Mouse (Mus musculus): ENCODE measurements at regions not wholly inside any gene's neighbourhood (a gene's known extent, or its start where the extent isn't known, plus 50 kb on each side); places are given as distances from the start of the nearest gene placed in this dataset.
"Not testable (repeated sequence)": the region's sequence is repeated elsewhere in the genome, so short reads cannot be mapped to it uniquely, and the experiment has no call there.

- DNase-seq (ENCODE audit: low read depth, low spot score) = no peak
- TF ChIP-seq MYB (IDR thresholded peaks at IDR 0.05; ENCODE audit: low read depth, low read length) = no peak
- TF ChIP-seq TBP (IDR thresholded peaks at IDR 0.05; ENCODE audit: low read depth, low read length) = no peak
- no peak for TF ChIP-seq GATA1 (IDR thresholded peaks at IDR 0.05; ENCODE audit: low read depth, low read length)
- TF ChIP-seq KAT2A (conservative IDR thresholded peaks at IDR 0.05; ENCODE audit: low read depth, low read length) = no peak
Observed at GRCm38 (mm10) chr13:99668613-99669012, 152.3 kb upstream of the Map1b start.

GRCm38 (mm10) chr13:99666086-99666485 lies 149.7 kb upstream of the Map1b start:
- no peaks in the 10 kb centered on the region for H3K9me3 ChIP-seq (replicated peaks; ENCODE audit: insufficient read depth, low read length)
- no peaks in the 10 kb centered on the region for H3K79me2 ChIP-seq (ENCODE audit: control insufficient read depth, insufficient read depth, low read length, poor library complexity)
- DNase-seq (ENCODE audit: low read depth, low spot score) = no peak
- H3K4me1 ChIP-seq (ENCODE audit: control insufficient read depth in 1 of 2, insufficient read depth in 2 of 2, low read length in 2 of 2) = no peaks in the 10 kb centered on the region
- no peak overlapping the region for H3K9ac ChIP-seq (ENCODE audit: control insufficient read depth, low read depth, low read length, poor library complexity, severe bottlenecking)
- H3K4me3 ChIP-seq (ENCODE audit: control insufficient read depth in 1 of 2, insufficient read depth in 1 of 2, low read depth in 2 of 2, low read length in 2 of 2) = no peak overlapping the region
- TF ChIP-seq JUND (IDR thresholded peaks at IDR 0.05; ENCODE audit: low read depth, low read length) = no peak
- no peak for TF ChIP-seq TCF12 (IDR thresholded peaks at IDR 0.05; ENCODE audit: low read depth, low read length)
- no peak for TF ChIP-seq RCOR1 (IDR thresholded peaks at IDR 0.05; ENCODE audit: low read depth, low read length)
- no peak for TF ChIP-seq TAL1 (IDR thresholded peaks at IDR 0.05; ENCODE audit: low read length)
- TF ChIP-seq CHD2 (IDR thresholded peaks at IDR 0.05; ENCODE audit: low read length) = no peak
- TF ChIP-seq ZMIZ1 (IDR thresholded peaks at IDR 0.05; ENCODE audit: low read depth, low read length) = no peak
- TF ChIP-seq EP300 (IDR thresholded peaks at IDR 0.05; ENCODE audit: low read depth in 1 of 2, low read length in 2 of 2) = no peak
- TF ChIP-seq MAX (IDR thresholded peaks at IDR 0.05; ENCODE audit: low read length) = no peak
- TF ChIP-seq ETS1 (IDR thresholded peaks at IDR 0.05; ENCODE audit: low read depth, low read length) = no peak
- TF ChIP-seq POLR2AphosphoS2 (IDR thresholded peaks at IDR 0.05; ENCODE audit: low read length) = no peak
- no peak overlapping the region for H3K27ac ChIP-seq (ENCODE audit: control insufficient read depth, low read depth, low read length)
- no peaks in the 10 kb centered on the region for H3K36me3 ChIP-seq (ENCODE audit: control insufficient read depth in 1 of 2, insufficient read depth in 2 of 2, low read length in 2 of 2)
- H3K27me3 ChIP-seq (ENCODE audit: control insufficient read depth in 1 of 2, insufficient read depth in 2 of 2, low read length in 2 of 2) = no peaks in the 10 kb centered on the region

More at GRCm38 (mm10) chr13:99668613-99669012, 152.3 kb upstream of the Map1b start:
- Histone ChIP-seq H3K4me3 (ENCODE audit: control insufficient read depth in 1 of 2, insufficient read depth in 1 of 2, low read depth in 2 of 2, low read length in 2 of 2) (no peak overlapping the region), H3K79me2 (ENCODE audit: control insufficient read depth, insufficient read depth, low read length, poor library complexity) (no peaks in the 10 kb centered on the region), H3K27me3 (ENCODE audit: control insufficient read depth in 1 of 2, insufficient read depth in 2 of 2, low read length in 2 of 2) (no peaks in the 10 kb centered on the region; a peak in 1 of 4 replicates), H3K9me3 (replicated peaks; ENCODE audit: insufficient read depth, low read length) (no peaks in the 10 kb centered on the region), H3K36me3 (ENCODE audit: control insufficient read depth in 1 of 2, insufficient read depth in 2 of 2, low read length in 2 of 2) (no peaks in the 10 kb centered on the region), H3K4me1 (ENCODE audit: control insufficient read depth in 1 of 2, insufficient read depth in 2 of 2, low read length in 2 of 2) (no peaks in the 10 kb centered on the region), H3K27ac (ENCODE audit: control insufficient read depth, low read depth, low read length) (no peak overlapping the region), H3K9ac (ENCODE audit: control insufficient read depth, low read depth, low read length, poor library complexity, severe bottlenecking) (no peak overlapping the region)

GRCm38 (mm10) chr13:99663422-99663821 lies 147.1 kb upstream of the Map1b start:
- not testable (repeated sequence) for H3K4me1 ChIP-seq (ENCODE audit: control insufficient read depth in 1 of 2, insufficient read depth in 2 of 2, low read length in 2 of 2); H3K27ac ChIP-seq (ENCODE audit: control insufficient read depth, low read depth, low read length); H3K4me3 ChIP-seq (ENCODE audit: control insufficient read depth in 1 of 2, insufficient read depth in 1 of 2, low read depth in 2 of 2, low read length in 2 of 2); H3K27me3 ChIP-seq (ENCODE audit: control insufficient read depth in 1 of 2, insufficient read depth in 2 of 2, low read length in 2 of 2); H3K79me2 ChIP-seq (ENCODE audit: control insufficient read depth, insufficient read depth, low read length, poor library complexity); H3K36me3 ChIP-seq (ENCODE audit: control insufficient read depth in 1 of 2, insufficient read depth in 2 of 2, low read length in 2 of 2); H3K9ac ChIP-seq (ENCODE audit: control insufficient read depth, low read depth, low read length, poor library complexity, severe bottlenecking); DNase-seq (ENCODE audit: low read depth, low spot score); H3K9me3 ChIP-seq (replicated peaks; ENCODE audit: insufficient read depth, low read length)
